Comparison of ENCODE assay signal across 10 mouse cellular contexts in genomic region chr17:6743039-6743575, GRCm38 (mm10). TPM values are rescaled to one million over a fixed set of nuclear protein-coding genes. Genes with fewer than 3 reads are reported as not detected.
DNase-seq lines count a peak whose midpoint lies in the region; ATAC-seq and TF ChIP-seq lines count a peak whose summit lies in the region.
"Had no signal": no experiment of that assay in that cellular context is flagged by ENCODE, and none has a peak within 500 bp of the region (broad histone marks: within the 10 kb centered on the region; RNA-seq: fewer than 3 reads in every experiment).

No protein-coding gene starts in this region.

- H3K27ac ChIP-seq in limb, embryonic 12.5 days, result peak overlapping the region; percentile 53; the same call in 1 of the 2 replicates
- H3K27ac ChIP-seq: embryonic facial prominence, embryonic 12.5 days; gastrocnemius, adult 2 months had no signal

- peaks cover 40% of the 10 kb centered on the region for H3K36me3 ChIP-seq in limb, embryonic 12.5 days

- H3K4me1 ChIP-seq in lung, adult 2 months (ENCODE audit: control insufficient read depth, insufficient read depth, low read length), result peaks cover 24% of the 10 kb centered on the region
- H3K4me1 ChIP-seq in limb, embryonic 12.5 days (replicated peaks), result peaks cover 69% of the 10 kb centered on the region

- no peak overlapping the region for H3K9ac ChIP-seq in limb, embryonic 12.5 days (replicated peaks)
- H3K9ac ChIP-seq: embryonic facial prominence, embryonic 12.5 days had no signal

- H3K27me3 ChIP-seq in limb, embryonic 12.5 days, result no peaks in the 10 kb centered on the region
- H3K27me3 ChIP-seq: embryonic facial prominence, embryonic 12.5 days had no signal

- TF ChIP-seq POLR2A in lung, adult 2 months (IDR thresholded peaks at IDR 0.05; ENCODE audit: borderline replicate concordance, extremely low read depth, low read depth, low read length), result no peak

- peak; percentile 86 for DNase-seq in heart, adult 11 months
- no peak for DNase-seq in heart, postnatal 14 days
- DNase-seq in lung, adult 2 months, result peak; percentile 6
- DNase-seq in lung, postnatal 14 days, result no peak
- peak; percentile 10 for DNase-seq in R1 (ENCODE audit: low read depth, low spot score)
- DNase-seq in right cerebral cortex, adult 18-20 months, result no peak
- no peak for DNase-seq in natural killer cell, adult 2 months (ENCODE audit: low spot score in 2 of 2)

- 66% methylated on average over 11 of the region's 11 CpGs for WGBS in lung, adult 2 months
- WGBS in limb, embryonic 12.5 days, result 88% methylated on average over 11 of the region's 11 CpGs

- no peaks in the 10 kb centered on the region for H3K9me3 ChIP-seq in limb, embryonic 12.5 days
- H3K9me3 ChIP-seq: embryonic facial prominence, embryonic 12.5 days had no signal

- H3K4me2 ChIP-seq in limb, embryonic 12.5 days, result no peak overlapping the region
- H3K4me2 ChIP-seq: embryonic facial prominence, embryonic 12.5 days had no signal

- H3K4me3 ChIP-seq in lung, adult 2 months (replicated peaks; ENCODE audit: extremely low read depth, low read depth, low read length), result no peak overlapping the region
- no peak overlapping the region for H3K4me3 ChIP-seq in limb, embryonic 12.5 days (replicated peaks)
- H3K4me3 ChIP-seq: embryonic facial prominence, embryonic 12.5 days had no signal

- intact Hi-C loops in heart, postnatal 14 days (cut with DNase I), result loop anchor here (2.0 kb wide), 2 partner anchors 36 to 44 kb away; no protein-coding TSS in a partner anchor

- TF ChIP-seq CTCF in lung, adult 2 months (IDR thresholded peaks at IDR 0.05; ENCODE audit: insufficient read depth, low read length), result no peak

- no peak for ATAC-seq in limb, embryonic 12.5 days (ENCODE audit: insufficient number of reproducible peaks, insufficient read depth, low FRiP score, low TSS enrichment, low read depth)

RNA-seq across cellular contexts. Expression of gene Ezr, which starts 39.5 kb away (rescaled TPM):
- total RNA-seq in heart, postnatal 14 days (2021), result 10 to 100 TPM; 48.8 to 56.9 TPM
- 79.3 and 84.0 TPM in 2 replicates for polyA plus RNA-seq in lung, adult 2 months (2012; rRNA removed)
- polyA plus RNA-seq in limb, embryonic 12.5 days (2016; fragmentation: Nextera tagmentation; extraction: Ambion mirVana), result 40.1 and 46.9 TPM in 2 replicates

Comparison
In these comparisons a context has a peak if more than half of its experiments do, and no peak if none do; other contexts are left out.
1. DNase-seq: peak in heart, adult 11 months (single experiment), lung, adult 2 months (single experiment) and R1 (single experiment); none in heart, postnatal 14 days (0 of 2), lung, postnatal 14 days (single experiment), right cerebral cortex, adult 18-20 months (single experiment) and natural killer cell, adult 2 months (0 of 2).